Mouse (Mus musculus) heart, embryonic 16.5 days (tissue): ENCODE data around the gene Mau2. TPM values are rescaled to one million over a fixed set of nuclear protein-coding genes. Genes with fewer than 3 reads are reported as not detected.

Experiments
- ATAC-seq: fragments of 200-750 bp; cut with Nextera tagmentation; replicated peaks from 2 replicates; pipeline ENCODE4 v1.8.0; 2017; ENCODE audit warnings: moderate number of reproducible peaks; ENCODE audit not compliant: insufficient read depth, low FRiP score; ENCODE audit errors: extremely low read depth
- H3K27ac ChIP-seq: fragments of 300-500 bp; sonication (generic); 2 replicates; pipeline ENCODE4 v1.5.1; 2014; ENCODE audit warnings: mild to moderate bottlenecking, low read length, control low read depth, moderate library complexity
- H3K27me3 ChIP-seq: fragments of 300-500 bp; sonication (generic); 2 replicates; pipeline ENCODE4 v1.6.1; 2014; ENCODE audit warnings: low read length, mixed read lengths; ENCODE audit not compliant: control insufficient read depth, insufficient read depth
- H3K36me3 ChIP-seq: fragments of 300-500 bp; sonication (generic); 2 replicates; pipeline ENCODE4 v1.6.1; 2014; ENCODE audit not compliant: control insufficient read depth, insufficient read depth
- H3K4me1 ChIP-seq: fragments of 300-500 bp; sonication (generic); 2 replicates; pipeline ENCODE4 v1.6.1; 2014; ENCODE audit warnings: low read length, mixed read lengths; ENCODE audit not compliant: control insufficient read depth, insufficient read depth
- H3K4me2 ChIP-seq: fragments of 300-500 bp; sonication (generic); 2 replicates; pipeline ENCODE4 v1.6.1; 2014; ENCODE audit warnings: low read depth, mild to moderate bottlenecking, control low read depth, low read length
- H3K4me3 ChIP-seq: fragments of 300-500 bp; sonication (generic); 2 replicates; pipeline ENCODE4 v1.5.1; 2014; ENCODE audit warnings: mild to moderate bottlenecking, control low read depth, low read length
- H3K9ac ChIP-seq: fragments of 300-500 bp; sonication (generic); 2 replicates; pipeline ENCODE4 v1.6.1; 2014; ENCODE audit warnings: low read length, control low read depth
- H3K9me3 ChIP-seq: fragments of 300-500 bp; sonication (generic); replicated peaks from 2 replicates; pipeline ENCODE4 v1.6.1; 2016; ENCODE audit warnings: low read length; ENCODE audit not compliant: control insufficient read depth
- WGBS: fragments of 180-500 bp; shearing (Covaris S2); extraction: QIAGEN DNeasy Blood & Tissue Kit; methylation state at CpG from one replicate; pipeline ENCODE4 v1.1.7; 2014; 5-methylcytosine and 5-hydroxymethylcytosine counted together
- polyA plus RNA-seq: library from polyadenylated mRNA; unstranded; fragments of >200 nt; fragmentation: Nextera tagmentation; extraction: Ambion mirVana; gene quantifications from 2 replicates; pipeline ENCODE4 v1.2.1, GENCODE M21; 2015

The Mau2 gene
- 38.4 and 42.9 TPM in 2 replicates for polyA plus RNA-seq

DNA sequence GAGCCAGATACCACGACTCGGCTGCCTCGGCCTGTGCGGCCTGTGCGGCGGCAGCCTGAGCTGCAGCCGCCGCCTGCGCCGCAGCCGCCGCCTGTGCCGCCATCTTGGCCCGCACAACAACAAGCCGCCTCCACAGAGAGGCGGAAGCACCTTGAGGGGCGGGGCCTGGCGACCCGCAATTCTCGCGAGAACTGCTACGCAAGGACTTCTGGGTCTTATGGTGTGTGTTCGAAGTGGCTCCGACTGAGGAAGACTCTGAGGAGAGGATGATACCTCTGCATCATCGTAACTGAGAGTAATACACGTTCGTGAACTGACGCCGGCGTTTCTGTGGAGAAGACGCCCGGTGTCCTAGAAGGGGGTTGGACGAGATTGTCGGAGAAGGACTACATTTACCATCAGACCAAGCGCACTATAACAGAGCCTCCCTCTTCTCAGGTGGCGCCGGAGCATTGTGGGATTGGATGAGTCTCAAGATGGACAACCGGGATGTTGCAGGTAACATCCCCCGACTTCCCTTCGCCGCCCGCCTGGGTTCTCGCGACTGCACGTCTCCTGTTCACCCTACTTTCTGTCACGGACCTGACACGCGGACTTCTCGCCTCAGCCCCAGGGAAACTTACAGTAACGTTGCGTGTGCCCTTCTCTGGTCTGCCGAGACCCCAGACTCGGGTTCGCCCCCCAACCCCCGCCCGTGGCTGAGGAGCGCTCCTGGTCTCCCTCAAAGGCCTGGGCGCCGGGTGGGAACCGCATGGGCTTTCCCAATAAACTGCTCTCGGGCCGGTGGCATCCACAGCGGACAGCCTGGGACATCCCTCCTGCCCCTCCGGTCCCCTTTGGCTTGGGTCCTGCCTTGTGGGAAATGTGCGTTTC is at the start of gene Mau2, which contains the start of gene Sugp1:
Gene Mau2, minus strand, starts transcription at position 152 of the 873 bp plus-strand sequence.
Gene Sugp1, plus strand, starts transcription at position 231 of the 873 bp plus-strand sequence.
- under 1% methylated on average over 65 of the region's 65 CpGs for WGBS
- peak; percentile 96 for ATAC-seq

DNA sequence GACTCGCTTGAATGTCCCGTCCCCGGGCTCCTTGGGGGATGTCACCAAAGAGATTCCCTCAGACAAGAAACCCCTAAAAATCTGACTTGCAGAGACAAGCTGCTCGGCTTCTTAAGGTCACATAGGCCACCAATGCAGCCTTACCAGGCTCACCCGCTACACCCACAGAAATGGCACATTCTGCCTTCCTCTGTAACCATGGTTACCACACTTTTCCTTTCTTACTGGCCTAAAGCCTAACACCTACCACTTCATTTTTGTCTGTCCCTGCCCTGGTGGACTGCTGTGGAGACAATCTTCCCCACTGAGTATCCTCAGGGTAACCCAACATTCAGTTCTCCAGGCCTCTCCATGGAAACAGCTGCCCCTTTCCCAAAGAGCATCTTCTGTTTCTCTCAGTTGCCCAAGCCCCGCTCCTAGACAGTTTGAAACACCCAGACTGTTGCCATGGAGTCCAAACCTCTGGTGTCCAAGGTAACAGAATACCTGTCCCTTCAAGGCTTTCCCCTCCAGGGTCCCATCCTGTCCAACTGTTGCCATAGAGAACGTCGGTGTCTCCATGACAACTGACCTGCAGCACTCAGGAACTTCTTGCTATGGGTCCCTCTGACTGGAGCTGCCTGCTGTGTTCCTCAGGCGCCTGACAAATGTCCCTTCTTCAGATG is 46.9 kb upstream of the Mau2 start:
- WGBS = 66% methylated on average over 9 of the region's 9 CpGs
- H3K4me1 ChIP-seq = peaks cover 2% of the 10 kb centered on the region; the same call in 1 of the 2 replicates
- H3K4me2 ChIP-seq = no peak overlapping the region
- no peaks in the 10 kb centered on the region for H3K36me3 ChIP-seq
- no peak overlapping the region for H3K4me3 ChIP-seq
- no peak overlapping the region for H3K9ac ChIP-seq
- peaks cover 71% of the 10 kb centered on the region for H3K27me3 ChIP-seq
- no peak overlapping the region for H3K27ac ChIP-seq
- H3K9me3 ChIP-seq = no peaks in the 10 kb centered on the region
- no peak for ATAC-seq

More for the DNA sequence above, at the start of gene Mau2, which contains the start of gene Sugp1:
- Histone ChIP-seq H3K9ac (peak within 1 kb of the TSS; percentile 100), H3K27ac (peak within 1 kb of the TSS; percentile 86), H3K4me2 (peak within 1 kb of the TSS; percentile 99), H3K4me1 (peaks cover 20% of the 10 kb centered on the region), H3K36me3 (no peaks in the 10 kb centered on the region), H3K27me3 (no peaks in the 10 kb centered on the region), H3K4me3 (peak within 1 kb of the TSS; percentile 100), H3K9me3 (no peaks in the 10 kb centered on the region)

DNA sequence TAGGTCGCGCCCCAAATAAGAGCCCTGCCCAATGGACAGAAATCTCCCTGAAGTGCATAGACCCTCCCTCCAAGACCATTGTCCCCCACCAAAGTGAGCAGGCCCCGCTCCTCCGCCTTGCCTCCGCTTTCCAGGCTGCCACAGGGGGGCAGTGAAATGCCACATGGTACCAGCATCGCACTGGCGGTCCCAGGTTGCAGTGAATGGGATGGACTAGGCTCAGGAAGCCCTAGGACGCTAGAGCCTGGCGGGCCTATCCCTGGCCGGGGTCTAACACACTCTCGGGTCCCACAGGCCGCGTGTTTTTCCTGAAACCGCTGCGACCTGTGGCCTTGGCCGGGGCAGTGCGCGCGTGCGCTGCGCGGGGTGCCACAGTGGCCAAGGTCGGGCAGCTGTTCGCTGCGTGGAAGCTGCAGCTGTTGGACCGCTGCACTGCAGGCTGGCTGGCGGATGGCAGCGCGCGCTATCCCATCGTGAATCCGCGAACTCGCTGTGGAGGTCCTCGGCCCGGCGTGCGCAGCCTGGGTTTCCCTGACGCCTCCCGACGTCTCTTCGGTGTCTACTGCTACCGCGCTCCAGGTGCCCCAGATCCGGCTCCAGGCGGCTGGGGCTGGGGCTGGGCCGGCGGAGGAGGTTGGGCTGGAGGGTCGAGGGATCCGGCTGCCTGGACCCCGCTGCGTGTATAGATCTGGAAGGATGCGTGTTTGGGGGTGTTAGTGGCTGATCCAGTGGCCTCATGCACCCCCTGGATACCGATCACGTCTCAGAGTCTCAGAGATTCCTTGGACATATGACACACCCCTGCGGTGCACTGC is 45.5 kb upstream of the Mau2 start:
- Histone ChIP-seq H3K9ac (no peak overlapping the region), H3K27ac (no peak overlapping the region), H3K9me3 (no peaks in the 10 kb centered on the region), H3K4me1 (peaks cover 16% of the 10 kb centered on the region), H3K27me3 (peaks cover 83% of the 10 kb centered on the region), H3K4me2 (peak overlapping the region; percentile 54), H3K36me3 (no peaks in the 10 kb centered on the region), H3K4me3 (peak overlapping the region; percentile 34)
- 0 out of 2 replicates have a peak, but pooled peaks have one; percentile 42 for ATAC-seq
- 4% methylated on average over 56 of the region's 56 CpGs for WGBS

DNA sequence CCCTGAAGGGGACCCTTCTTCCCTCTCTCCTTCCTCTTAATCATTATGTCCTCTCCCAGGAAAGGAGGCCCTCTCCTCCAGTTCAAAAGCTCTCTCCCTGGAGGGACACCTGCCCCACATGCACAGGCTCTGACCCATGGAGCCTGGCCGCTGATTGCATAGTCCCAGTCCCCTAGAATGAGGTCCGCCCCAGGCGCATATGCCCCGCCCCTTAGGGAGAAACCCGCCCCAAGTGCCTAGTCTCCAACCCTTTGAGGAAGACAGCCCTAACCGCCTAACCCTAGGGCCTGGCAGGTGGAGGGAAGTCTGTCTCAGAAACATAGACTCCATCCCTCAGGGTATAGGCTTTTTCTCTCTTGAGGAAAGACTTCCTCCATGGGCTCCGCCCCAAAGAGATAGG is 44.7 kb upstream of the Mau2 start:
- Histone ChIP-seq H3K4me2 (no peak overlapping the region), H3K4me3 (no peak overlapping the region), H3K9me3 (no peaks in the 10 kb centered on the region), H3K27me3 (peaks cover 90% of the 10 kb centered on the region), H3K4me1 (peaks cover 16% of the 10 kb centered on the region), H3K27ac (no peak overlapping the region), H3K9ac (no peak overlapping the region), H3K36me3 (no peaks in the 10 kb centered on the region)
- no peak for ATAC-seq
- 9% methylated on average over 7 of the region's 7 CpGs for WGBS

DNA sequence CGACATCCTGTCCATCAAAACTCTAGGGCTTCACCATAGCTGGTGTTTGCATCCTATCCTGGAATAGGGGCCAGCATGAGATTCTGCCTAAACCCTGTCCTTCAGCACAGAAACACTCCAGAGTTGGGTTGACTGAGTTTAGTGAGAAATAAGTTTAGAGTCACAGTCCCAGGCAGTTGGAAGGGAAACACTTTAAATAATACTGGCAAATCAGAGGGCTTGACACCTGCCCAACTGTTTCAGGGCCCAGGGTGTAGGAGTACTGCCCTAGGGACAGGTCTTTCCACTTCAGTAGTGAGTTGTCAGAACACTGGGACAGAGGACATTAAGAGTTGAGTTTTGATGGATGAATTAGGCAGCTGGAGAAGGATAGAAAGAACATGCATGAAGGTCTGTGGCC is 43.6 kb upstream of the Mau2 start:
- Histone ChIP-seq H3K4me2 (no peak overlapping the region), H3K9ac (no peak overlapping the region), H3K36me3 (no peaks in the 10 kb centered on the region), H3K9me3 (no peaks in the 10 kb centered on the region), H3K4me3 (no peak overlapping the region), H3K27me3 (peaks cover 87% of the 10 kb centered on the region), H3K27ac (no peak overlapping the region), H3K4me1 (peaks cover 16% of the 10 kb centered on the region)
- WGBS = 39% methylated on average over 1 of the region's 1 CpGs
- ATAC-seq = no peak

DNA sequence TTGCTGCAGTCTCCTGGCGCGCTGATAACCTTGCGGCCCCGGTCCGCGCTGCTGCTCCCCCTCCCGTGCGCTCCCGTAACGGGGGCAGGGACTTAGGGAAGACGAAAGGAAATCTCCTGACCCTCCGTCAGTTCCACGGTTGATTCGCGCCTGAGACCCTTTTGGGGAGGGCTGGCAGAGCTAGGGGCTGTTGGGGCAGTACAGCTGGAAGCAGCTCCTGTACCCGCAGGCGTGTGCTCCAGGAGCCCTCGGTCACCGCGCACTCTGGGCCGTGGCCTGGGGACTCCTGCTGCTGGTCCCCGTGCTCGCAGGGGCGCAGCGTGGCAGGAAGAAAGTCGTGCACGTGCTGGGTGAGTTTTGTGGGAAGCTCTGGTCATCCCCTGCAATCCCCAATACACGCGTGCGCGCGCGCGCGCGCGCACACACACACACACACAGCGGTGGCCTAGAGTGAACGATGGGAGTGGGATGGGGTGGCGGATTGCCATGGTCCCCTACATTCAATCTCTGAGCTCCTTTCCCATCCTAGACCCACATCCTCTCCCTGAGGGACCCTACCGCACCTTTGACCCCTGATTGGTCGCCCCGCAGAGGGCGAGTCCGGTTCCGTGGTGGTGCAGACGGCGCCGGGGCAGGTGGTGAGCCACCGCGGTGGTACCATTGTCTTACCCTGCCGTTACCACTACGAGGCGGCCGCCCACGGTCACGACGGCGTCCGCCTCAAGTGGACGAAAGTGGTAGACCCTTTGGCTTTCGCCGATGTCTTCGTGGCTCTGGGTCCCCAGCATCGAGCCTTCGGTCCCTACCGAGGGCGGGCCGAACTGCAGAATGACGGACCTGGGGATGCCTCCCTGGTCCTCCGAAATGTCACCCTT is 41.9 kb upstream of the Mau2 start:
- WGBS = 3% methylated on average over 71 of the region's 71 CpGs
- H3K36me3 ChIP-seq = no peaks in the 10 kb centered on the region

DNA sequence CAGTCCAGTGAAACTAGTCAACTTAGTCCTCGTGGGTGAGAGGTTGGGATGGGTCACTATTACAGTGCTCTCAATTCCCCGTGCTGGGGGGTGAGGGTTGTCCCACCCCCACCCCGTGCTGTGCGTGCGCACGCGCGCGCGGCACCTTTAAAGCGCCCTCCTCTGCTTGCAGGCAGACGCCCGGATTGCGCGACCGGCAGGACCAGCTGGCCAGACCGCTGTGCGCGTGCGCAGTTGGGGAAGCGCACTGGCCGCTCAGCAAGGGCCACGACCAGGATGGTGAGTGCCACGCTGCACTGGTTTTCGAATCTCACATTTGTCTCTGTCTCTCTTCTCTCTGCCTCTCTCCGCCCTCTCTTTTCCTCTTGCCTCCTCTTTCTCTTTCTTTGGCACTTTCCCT is 40.8 kb upstream of the Mau2 start, which contains the start of gene Hapln4:
Gene Hapln4, plus strand, starts transcription at position 173 of the 400 bp plus-strand sequence.
- Histone ChIP-seq H3K27ac (no peak within 1 kb of the TSS), H3K36me3 (no peaks in the 10 kb centered on the region), H3K9ac (peak within 1 kb of the TSS; percentile 53), H3K9me3 (no peaks in the 10 kb centered on the region), H3K4me2 (peak within 1 kb of the TSS; percentile 87), H3K27me3 (peaks cover 59% of the 10 kb centered on the region), H3K4me3 (peak within 1 kb of the TSS; percentile 56), H3K4me1 (peaks cover 16% of the 10 kb centered on the region)
- ATAC-seq = no peak
- under 1% methylated on average over 26 of the region's 26 CpGs for WGBS

More for the DNA sequence above, 41.9 kb upstream of the Mau2 start:
- Histone ChIP-seq H3K27me3 (peaks cover 71% of the 10 kb centered on the region), H3K4me1 (peaks cover 16% of the 10 kb centered on the region), H3K27ac (no peak overlapping the region), H3K9ac (peak overlapping the region; percentile 53), H3K4me3 (peak overlapping the region; percentile 56), H3K4me2 (peak overlapping the region; percentile 87), H3K9me3 (no peaks in the 10 kb centered on the region)
- ATAC-seq = no peak

DNA sequence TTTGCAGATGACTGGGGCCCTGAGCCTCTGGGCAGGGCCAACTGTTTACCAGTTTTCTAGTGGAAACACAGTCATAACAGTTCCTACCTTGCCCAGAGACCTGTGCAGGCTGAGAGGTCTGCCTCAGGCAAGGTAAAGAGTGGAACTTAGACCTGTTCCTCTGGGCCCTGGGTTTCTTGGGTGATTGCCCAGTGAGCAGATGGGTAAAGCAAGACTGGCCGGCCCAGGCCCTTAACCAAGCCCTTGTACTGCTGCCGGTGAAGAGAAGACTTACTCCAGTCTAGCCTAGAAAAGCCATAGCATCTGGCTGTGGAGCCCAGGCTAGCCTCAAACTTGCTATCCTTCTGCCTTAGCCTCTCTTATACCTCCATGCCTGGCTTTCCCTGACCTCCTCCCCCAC is 39.4 kb upstream of the Mau2 start:
- Histone ChIP-seq H3K36me3 (no peaks in the 10 kb centered on the region), H3K27ac (no peak overlapping the region), H3K4me3 (no peak overlapping the region), H3K9ac (no peak overlapping the region), H3K4me2 (no peak overlapping the region), H3K27me3 (peaks cover 46% of the 10 kb centered on the region), H3K4me1 (peaks cover 16% of the 10 kb centered on the region), H3K9me3 (no peaks in the 10 kb centered on the region)
- no peak for ATAC-seq
- 78% methylated on average over 2 of the region's 2 CpGs for WGBS
